Mouse (Mus musculus): Measurements from ENCODE around the gene Gpr85.

Gpr85 gene

GRCm38 (mm10) chr6:13816661-13817060 is 23.1 kb downstream of the Gpr85 start:
- DNase-seq (ENCODE audit: low spot score in 2 of 2) = no peak

GRCm38 (mm10) chr6:13812157-13812556 is 27.6 kb downstream of the Gpr85 start:
- DNase-seq (ENCODE audit: low spot score in 2 of 2) = no peak

- no peak for DNase-seq (ENCODE audit: low spot score in 2 of 2)
Observed at GRCm38 (mm10) chr6:13800071-13800470, 39.7 kb downstream of the Gpr85 start.

GRCm38 (mm10) chr6:13797389-13797788 is 42.4 kb downstream of the Gpr85 start:
- DNase-seq (ENCODE audit: low spot score in 2 of 2) = no peak
